Mouse (Mus musculus) cerebellum, adult 11-12 months (tissue): ENCODE results near the gene Dhx29.
A peak's percentile ranks its signal among the peaks of the same experiment; 100 is the strongest.
"Not testable (repeated sequence)": the region's sequence is repeated elsewhere in the genome, so short reads cannot be mapped to it uniquely, and the experiment has no call there.

Experiments
- DNase-seq: peaks from one replicate; pipeline ENCODE4 v3.0.0; 2022

Gene Dhx29

DNA sequence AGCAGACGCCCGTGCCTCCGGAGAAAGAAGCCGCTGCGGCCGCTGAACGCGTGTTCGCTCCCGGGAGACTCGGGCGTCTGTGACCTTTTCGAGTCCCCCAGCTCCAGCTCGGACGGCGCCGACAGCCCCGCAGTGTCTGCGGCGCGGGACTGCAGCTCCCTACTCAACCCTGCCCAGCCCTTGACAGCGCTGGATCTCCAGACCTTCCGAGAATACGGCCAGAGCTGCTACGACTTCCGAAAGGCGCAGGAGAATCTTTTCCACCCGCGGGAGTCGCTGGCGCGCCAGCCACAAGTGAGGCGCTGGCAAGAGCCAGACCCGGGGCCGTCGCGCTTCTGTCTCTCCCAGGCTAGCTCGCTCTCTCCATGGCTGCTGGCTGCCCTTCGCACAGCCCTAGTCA is 60.7 kb downstream of the Dhx29 start:
- no peak for DNase-seq

DNA sequence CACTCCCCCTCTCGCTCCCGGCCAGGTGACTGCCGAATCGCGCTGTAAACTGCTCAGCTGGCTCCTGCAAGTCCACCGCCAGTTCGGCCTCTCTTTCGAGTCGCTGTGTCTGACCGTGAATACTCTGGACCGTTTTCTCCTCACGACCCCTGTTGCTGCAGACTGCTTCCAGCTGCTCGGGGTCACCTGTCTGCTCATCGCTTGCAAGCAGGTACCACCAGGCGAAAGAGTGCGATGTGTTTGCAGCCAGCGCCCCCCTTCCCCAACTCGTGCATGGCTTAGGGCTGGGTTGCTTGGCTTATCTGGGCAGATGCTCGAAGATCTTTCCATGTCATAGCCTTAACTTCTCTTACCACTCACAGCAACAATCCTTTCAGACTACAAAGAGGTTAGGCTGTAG is 61.6 kb downstream of the Dhx29 start:
- DNase-seq, result no peak

DNA sequence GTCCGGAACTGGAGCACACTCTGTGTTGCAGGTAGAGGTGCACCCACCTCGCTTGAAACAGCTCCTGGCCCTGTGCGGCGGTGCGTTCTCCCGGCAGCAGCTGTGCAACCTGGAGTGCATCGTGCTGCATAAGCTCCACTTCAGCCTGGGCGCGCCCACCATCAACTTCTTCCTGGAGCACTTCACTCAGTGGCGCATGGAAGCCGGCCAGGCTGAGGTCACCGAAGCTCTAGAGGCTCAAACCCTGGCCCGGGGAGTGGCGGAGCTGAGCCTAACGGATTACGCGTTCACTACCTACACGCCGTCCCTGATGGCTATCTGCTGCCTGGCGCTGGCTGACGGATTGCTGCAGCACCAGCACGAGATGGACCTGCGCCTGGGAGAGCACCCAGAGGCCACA is 62.3 kb downstream of the Dhx29 start:
- DNase-seq, result no peak

DNA sequence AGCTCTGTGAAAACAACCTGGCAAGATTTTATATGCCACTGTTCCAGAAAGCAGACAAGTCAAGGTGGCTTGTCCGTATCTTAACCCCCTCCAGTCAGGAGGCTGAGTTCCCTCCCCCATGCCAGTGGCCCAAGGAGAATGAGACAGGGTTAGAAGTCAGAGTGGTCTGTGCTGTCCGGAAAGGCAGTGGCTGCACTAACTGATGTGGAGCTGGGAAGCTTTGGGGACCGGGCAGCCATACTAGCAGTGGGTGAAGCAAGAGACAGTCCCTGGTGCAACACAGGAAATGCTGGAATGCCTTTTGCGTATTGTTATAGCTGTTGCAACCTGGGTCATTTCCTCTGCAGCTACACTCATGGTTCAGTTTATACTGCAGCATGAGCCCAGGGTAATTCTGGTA is 63.1 kb downstream of the Dhx29 start:
- DNase-seq, result no peak

DNA sequence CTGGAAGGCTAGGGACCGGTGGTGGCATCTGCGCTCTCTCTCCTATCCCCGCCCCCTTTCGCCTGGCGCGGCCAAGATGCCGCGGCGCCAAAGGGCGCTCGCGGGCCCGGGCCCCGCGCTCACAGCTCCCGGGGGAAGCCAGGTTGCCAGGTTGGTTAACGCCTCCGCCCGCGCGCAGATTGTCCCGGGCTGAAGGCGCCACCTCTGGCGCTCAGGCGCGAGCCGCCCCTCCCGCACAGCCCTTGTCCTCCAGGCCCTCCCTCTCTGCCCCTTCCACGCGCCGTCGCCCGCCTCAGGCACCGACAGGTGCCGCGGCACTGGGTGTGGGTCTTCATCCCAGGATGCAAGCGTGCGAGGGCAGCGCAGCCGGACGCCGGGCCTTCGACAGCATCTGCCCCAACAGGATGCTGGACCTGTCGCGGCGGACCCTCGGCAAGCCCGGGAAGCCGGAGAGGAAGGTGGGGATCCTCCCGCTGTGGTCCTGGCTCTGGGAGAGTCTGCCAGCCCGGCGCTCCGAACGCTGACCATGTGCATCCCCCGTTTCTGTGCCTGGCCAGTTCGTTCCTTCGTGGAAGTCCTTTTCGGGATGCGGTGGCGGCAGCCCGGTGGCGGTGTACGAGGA is 66.4 kb downstream of the Dhx29 start, which contains the start of gene Mcidas:
TSS of gene Mcidas (plus strand) at position 315 of the 622 bp plus-strand sequence.
- no peak for DNase-seq

DNA sequence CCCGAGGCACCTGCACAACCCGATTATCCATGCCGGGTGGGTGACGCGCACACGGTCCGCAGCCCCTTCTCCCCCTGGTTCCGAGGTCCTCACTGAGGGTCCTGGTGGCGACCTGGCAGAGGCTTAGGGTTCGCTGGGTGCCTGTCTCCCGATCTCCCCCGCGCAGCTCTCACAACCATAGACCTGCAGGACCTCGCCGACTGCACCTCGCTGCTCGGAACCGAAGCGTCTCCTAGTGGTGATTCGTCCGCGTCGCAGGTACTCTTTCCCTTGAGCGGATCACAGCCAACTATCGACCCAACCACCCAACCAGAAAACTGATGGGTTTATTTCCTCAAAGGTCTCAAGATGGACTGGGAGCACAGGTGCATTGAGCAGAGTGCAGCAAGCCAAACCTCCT is 66.9 kb downstream of the Dhx29 start:
- DNase-seq, result peak; percentile 27

DNA sequence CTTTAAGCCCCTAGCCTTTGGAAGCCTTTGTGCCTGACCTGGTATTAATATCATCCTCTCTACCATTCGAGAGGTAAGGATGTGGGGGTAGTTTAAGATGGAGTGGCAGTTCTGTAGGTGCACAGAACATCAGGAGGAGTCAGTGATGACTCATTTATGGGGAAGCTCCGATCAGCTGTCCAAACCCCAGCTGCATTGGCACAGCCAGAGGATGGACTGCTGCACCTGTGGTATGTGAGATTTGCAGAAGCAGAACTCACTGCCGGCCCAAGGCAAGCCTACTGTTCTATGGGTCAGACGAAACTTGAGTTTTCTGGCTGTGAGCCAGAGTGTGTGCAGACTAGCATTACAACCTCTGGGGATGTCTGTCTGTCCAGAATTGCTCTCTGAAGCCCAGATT is 69.2 kb downstream of the Dhx29 start:
- DNase-seq, result no peak

DNA sequence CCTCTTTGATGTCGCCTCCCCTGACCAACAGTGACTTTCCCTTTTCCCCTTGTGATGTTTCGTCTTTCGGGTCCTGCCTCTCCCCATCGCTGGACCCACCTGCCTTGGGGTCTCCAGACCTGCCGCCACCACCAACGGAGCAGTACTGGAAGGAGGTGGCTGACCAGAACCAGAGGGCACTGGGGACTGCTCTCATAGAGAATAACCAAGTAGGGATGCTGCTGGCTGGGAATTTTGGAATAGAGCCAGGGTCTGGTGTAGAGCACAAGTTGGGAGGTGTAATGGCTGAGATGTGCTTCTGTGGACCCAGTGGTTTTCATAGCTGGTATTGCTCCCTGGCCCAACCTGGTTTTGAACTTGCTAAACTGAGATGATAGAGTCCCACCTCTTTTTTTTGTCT is 70.1 kb downstream of the Dhx29 start:
- DNase-seq, result no peak

DNA sequence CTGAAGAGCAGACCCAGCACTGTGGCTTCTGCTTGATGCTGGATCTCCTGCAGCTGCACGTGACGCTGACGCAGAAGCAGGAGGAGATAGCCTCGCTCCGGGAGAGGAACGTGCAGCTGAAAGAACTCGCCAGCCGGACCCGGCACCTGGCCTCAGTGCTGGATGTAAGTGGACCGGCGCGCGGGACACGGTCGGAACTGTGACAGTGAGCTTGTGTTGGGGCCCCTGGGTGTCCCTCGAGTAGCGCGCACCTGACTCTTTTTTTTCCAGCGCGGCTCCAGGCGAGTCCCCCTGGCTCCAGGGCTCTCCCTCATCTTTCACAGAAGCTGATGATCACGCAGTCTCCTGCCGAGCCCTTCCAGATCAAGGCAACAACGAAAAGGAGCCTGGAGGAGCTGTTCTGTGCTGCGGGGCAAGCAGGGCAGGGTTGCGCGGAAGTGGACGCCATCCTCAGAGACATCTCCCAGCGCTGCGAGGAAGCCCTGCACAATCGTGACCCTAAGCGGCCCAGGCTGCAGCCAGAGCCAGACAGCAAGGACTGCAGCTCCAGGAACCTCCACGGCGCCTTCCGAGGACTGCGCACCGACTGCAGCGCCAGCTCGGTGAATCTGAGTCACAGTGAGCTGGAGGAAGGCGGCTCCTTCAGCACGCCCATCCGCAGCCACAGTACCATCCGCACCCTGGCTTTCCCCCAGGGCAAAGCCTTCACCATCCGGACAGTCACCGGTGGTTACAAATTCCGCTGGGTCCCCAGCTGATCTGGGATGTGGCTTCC is 71.4 kb downstream of the Dhx29 start:
- DNase-seq, result no peak

DNA sequence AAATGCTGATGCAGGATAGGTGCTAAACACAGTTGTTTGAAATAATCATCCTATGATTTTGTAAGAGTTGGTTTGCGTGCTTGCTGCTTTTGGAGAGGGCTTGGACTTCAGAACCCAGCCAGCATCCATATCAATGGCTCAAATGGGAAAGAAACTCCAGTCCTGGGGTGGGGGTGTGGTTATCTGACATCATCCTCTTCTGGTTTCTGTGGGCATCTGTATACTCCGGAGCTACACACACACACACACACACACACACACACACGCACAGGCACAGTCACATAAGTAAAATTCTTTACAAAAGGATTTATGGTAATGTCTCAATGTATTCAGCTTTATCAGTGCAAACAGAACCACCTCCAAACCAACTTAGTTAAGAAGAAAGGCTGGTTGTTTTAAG is 72.8 kb downstream of the Dhx29 start:
- no peak for DNase-seq

DNA sequence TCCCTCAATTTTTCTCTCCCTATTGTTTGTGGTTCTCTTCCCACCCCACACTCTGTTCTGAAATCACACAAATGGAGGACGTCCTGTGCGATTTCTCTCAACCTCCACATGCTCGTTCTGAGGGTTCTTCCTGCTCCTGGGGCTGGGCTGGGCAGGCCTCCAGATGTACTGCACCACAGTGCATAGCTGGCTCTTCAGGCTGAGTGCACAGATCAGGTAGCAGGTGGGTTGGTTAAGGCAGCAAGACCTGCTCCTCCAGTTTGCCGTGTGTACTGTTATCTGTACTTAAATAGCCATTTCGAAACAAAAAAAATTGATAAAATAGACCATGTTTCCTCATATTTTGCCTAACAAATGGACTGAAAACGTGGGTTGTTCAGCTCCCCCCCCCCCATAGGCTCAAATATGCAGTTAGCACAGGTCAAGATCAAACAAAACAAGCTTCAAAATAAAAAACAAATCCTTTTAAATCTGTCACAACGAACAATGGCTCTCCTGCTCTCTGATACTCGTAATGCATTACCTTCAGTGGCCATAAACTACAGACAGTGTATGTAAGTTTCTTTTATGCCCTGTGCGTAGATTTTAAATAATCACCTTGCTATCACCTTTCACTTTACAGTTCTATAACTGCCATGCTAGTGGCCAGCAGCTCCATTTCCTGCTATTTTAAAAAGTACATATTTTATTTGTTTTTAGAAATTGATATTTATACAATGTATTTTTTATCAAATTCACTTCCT is 73.5 kb downstream of the Dhx29 start:
- DNase-seq, result no peak

DNA sequence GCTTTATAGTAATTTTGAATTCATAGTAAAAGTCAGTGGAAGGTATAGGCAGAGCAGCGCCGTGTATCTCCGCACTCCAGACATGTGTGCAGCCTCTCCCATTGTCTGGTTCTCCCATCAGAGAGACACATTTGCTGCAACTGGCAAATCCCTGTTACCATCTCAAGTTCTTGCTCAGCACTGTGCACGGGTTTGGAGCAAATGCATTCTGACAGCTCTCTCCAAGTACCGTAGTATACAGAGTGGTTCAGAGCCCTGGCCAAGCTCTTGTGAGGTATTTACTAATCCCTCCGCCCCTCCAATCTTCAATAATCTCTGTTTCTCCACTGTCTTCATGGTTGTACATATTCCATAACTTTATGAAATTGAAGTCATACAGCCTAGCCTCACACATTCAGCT is 85.4 kb downstream of the Dhx29 start:
- DNase-seq, result no peak

DNA sequence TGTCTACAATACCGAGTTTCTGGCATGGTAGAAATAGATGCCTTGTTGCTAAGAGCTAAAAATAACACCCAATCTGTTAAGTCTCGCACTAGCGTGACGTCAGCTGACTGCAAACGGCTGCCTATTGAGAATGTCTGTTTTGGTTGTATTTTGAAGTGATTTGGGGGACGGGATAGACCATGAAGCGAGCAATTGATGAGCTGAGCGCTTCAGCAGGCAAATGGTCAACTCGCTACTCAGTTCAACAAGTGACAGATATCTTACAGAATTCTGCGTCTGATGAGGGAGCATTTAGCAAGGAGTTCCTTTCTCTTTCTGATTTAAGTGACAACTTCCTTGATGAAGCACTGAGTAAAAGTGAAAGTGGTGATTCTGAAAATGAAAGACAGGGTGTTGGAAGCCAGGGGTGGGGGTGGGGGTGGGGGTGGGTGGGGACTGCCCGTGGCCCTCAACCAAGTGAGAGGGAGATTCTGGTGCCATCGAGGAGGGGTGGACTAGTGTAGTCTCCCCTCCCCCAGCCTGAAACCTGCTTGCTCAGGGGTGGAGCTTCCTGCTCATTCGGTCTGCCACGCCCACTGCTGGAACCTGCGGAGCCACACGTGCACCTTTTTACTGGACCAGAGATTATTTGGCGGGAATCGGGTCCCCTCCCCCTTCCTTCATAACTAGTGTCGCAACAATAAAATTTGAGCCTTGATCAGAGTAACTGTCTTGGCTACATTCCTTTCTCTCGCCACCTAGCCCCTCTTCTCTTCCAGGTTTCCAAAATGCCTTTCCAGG is 86.1 kb downstream of the Dhx29 start:
- not testable (repeated sequence) for DNase-seq
